Mouse (Mus musculus) bone marrow macrophage, adult 2 months (primary cell): ENCODE data around the gene Vps9d1.

Source experiments
- CTCF ChIP-seq: IDR thresholded peaks from 2 replicates; pipeline ENCODE4 v1.5.1; 2012; ENCODE audit warnings: low read depth, mild to moderate bottlenecking, low read length, moderate library complexity
- POLR2A ChIP-seq: IDR thresholded peaks from 2 replicates; pipeline ENCODE4 v1.6.1; 2012; ENCODE audit warnings: mild to moderate bottlenecking, low read depth, low read length, borderline replicate concordance

- no peak for TF ChIP-seq POLR2A
- TF ChIP-seq CTCF = no peak
These were observed 25.7 kb upstream of the Vps9d1 start for GRCm38 (mm10) chr8:123279828-123280227.
